Mouse (Mus musculus): ENCODE data around the gene Med4.

DNA sequence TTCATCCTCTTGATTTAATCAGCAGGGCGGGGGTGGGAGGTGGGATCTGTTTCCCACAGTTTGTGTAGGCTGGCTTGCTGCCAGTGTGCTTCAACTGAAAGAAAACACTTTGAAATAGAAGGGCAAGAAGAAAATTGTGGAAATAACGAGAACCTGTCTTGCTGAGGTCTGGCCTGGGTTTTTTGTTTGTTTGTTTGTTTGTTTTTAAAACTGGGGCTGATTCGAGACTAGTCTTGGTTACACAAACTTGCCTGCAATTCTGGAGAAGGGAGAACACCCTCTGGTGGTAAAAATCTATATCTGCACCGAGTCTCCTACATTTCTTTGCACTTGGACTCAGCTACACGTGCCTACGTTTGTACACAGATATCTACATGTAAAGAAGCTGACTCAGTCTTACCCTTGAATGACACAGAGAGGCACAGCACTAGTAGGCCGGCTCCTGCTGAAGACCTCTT lies 35.2 kb upstream of the Med4 start:
- no peak for TF ChIP-seq CTCF (IDR thresholded peaks at IDR 0.05; ENCODE audit: control insufficient read depth, insufficient read depth, insufficient replicate concordance, low read depth, low read length)
- TF ChIP-seq POLR2A (IDR thresholded peaks at IDR 0.05; ENCODE audit: control insufficient read depth, low read depth, low read length), result no peak
